Mouse (Mus musculus) liver, embryonic 14.5 days (tissue): ENCODE measurements around the gene Cpped1.

Experiments
- CTCF ChIP-seq: IDR thresholded peaks from 2 replicates; pipeline ENCODE4 v1.5.1; 2016; ENCODE audit warnings: antibody characterized with exemption, low read depth, control low read depth
- EP300 ChIP-seq: IDR thresholded peaks from 2 replicates; pipeline ENCODE4 v1.6.1; 2016; ENCODE audit warnings: antibody characterized with exemption, low read depth

- no peak for TF ChIP-seq CTCF
- TF ChIP-seq EP300, result no peak
Observed at GRCm38 (mm10) chr16:11812119-11812518, 97.1 kb downstream of the Cpped1 start.
